Mouse (Mus musculus): ENCODE measurements around the gene Ppp2r2c. TPM values are rescaled to one million over a fixed set of nuclear protein-coding genes. Genes with fewer than 3 reads are reported as not detected.

The Ppp2r2c gene
- polyA plus RNA-seq, 1 experiment from 2014 or later, result 38.3 TPM

DNA sequence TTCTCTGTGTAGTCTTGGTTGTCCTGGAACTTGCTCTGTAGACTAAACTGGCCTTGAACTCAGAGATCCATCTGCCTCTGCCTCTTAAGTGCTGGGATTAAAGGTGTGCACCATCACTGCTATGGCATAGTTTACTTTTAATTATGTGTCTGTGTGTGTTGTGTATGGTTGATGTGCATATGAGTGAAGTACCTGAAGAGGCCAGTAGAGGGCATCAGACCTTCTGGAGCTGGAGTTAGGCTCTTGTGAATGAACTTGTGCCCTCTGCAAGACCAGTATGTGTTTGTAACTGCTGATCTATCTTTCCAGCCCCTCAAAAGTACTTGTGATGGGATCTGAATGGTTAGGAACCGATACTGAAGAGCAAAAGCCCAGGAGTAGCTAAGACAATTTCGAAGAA lies 7.2 kb upstream of the Ppp2r2c start:
- H3K4me3 ChIP-seq (replicated peaks; ENCODE audit: low read depth, low read length), result no peak overlapping the region
- no peak overlapping the region for H3K9ac ChIP-seq (replicated peaks; ENCODE audit: low read length)
- H3K4me1 ChIP-seq (ENCODE audit: control insufficient read depth, insufficient read depth, low read length), result no peaks in the 10 kb centered on the region
- ATAC-seq (ENCODE audit: low FRiP score, low TSS enrichment) (no peak), DNase-seq (no peak)
- no peak overlapping the region for H3K27ac ChIP-seq (replicated peaks; ENCODE audit: low read depth, low read length)
- H3K27me3 ChIP-seq (ENCODE audit: control insufficient read depth, insufficient read depth, low read length), result peaks cover 9% of the 10 kb centered on the region
- H3K4me2 ChIP-seq (ENCODE audit: low read length), result no peak overlapping the region
- no peaks in the 10 kb centered on the region for H3K9me3 ChIP-seq (ENCODE audit: control insufficient read depth, low read length)
- no peaks in the 10 kb centered on the region for H3K36me3 ChIP-seq (ENCODE audit: control insufficient read depth, insufficient read depth, low read length)
- WGBS, result 83% methylated on average over 2 of the region's 2 CpGs

DNA sequence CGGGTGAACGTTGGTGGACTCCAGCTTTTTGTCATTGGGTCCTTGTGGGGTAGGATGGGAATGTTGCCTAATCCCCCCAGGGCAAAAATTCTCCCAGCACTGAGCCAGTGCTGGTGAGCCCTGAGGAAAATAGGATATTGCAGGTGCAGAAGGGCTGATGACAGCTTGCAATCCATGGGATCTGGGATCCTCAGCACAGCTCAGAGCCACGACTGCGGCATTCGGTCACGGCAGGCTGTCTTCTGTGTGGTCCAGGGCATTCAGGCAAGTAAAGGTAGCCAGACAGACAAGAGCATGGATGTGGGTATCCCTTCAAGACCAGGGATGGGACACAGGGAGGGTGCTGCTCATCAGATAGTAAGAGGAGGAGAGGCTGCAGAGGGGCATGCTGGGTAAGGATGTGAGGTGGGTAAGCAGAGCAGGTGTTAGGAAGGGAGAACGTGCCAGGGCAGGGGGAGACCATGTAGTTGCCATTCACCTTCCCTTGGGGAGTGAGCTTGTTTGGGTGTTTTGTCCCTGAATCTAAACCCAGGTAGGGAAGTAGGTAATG lies 1.5 kb upstream of the Ppp2r2c start:
- Histone ChIP-seq H3K27me3 (ENCODE audit: control insufficient read depth, insufficient read depth, low read length) (peaks cover 64% of the 10 kb centered on the region), H3K27ac (replicated peaks; ENCODE audit: low read depth, low read length) (no peak overlapping the region), H3K4me1 (ENCODE audit: control insufficient read depth, insufficient read depth, low read length) (no peaks in the 10 kb centered on the region), H3K9me3 (ENCODE audit: control insufficient read depth, low read length) (no peaks in the 10 kb centered on the region), H3K4me3 (replicated peaks; ENCODE audit: low read depth, low read length) (no peak overlapping the region), H3K4me2 (ENCODE audit: low read length) (no peak overlapping the region), H3K36me3 (ENCODE audit: control insufficient read depth, insufficient read depth, low read length) (no peaks in the 10 kb centered on the region), H3K9ac (replicated peaks; ENCODE audit: low read length) (no peak overlapping the region)
- WGBS, result 63% methylated on average over 7 of the region's 7 CpGs
- ATAC-seq (ENCODE audit: low FRiP score, low TSS enrichment), result no peak
- DNase-seq, result no peak

DNA sequence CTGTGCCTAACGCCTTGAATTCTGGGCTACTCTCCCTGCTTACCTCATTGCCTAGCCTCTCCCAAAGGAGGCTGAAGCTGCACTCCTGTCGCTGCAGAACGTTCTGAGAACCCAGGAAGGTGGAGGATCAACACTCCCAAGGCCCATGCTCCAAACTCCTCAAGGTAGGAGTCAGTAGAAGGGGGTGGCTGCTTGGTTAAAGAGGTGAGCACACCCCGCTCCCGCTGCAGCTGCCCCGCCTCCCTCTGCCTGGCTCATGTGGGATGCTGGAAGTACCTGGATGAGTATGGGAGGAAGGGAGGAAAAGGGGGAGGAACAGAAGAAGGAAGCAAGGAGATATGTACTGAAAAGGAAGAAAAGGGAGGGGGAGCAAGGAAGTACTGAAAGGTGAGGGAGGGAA lies 752 bp upstream of the Ppp2r2c start:
- Histone ChIP-seq H3K9me3 (ENCODE audit: control insufficient read depth, low read length) (no peaks in the 10 kb centered on the region), H3K36me3 (ENCODE audit: control insufficient read depth, insufficient read depth, low read length) (no peaks in the 10 kb centered on the region), H3K9ac (replicated peaks; ENCODE audit: low read length) (peak overlapping the region; percentile 69; the same call in 1 of the 2 replicates), H3K4me3 (replicated peaks; ENCODE audit: low read depth, low read length) (peak overlapping the region; percentile 52), H3K27me3 (ENCODE audit: control insufficient read depth, insufficient read depth, low read length) (peaks cover 64% of the 10 kb centered on the region), H3K4me2 (ENCODE audit: low read length) (peak overlapping the region; percentile 66), H3K27ac (replicated peaks; ENCODE audit: low read depth, low read length) (no peak overlapping the region), H3K4me1 (ENCODE audit: control insufficient read depth, insufficient read depth, low read length) (no peaks in the 10 kb centered on the region)
- DNase-seq (no peak), ATAC-seq (ENCODE audit: low FRiP score, low TSS enrichment) (no peak)
- 4% methylated on average over 6 of the region's 6 CpGs for WGBS

DNA sequence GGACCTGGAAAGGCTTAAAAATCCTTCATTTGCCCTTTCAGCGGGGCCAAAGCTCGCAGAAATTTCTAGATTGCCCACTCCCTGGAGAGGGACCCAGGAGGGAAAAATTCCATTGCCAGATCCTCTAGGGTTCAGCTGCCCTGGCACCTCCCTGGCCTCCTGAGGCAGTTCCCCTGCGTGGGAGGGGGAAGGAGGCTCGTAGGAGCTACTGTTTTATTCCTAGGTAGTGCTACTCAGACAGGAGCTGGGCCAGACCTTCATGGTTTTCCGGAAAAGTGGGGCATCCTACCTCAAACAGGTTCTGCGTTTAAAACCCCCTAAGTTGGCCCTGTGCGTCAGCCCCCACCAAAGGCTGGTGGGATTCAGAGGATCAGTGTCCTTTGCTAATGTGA lies 869 bp downstream of the Ppp2r2c start:
- 0 out of 2 replicates have a peak, but pooled peaks have one; percentile 9 for ATAC-seq (ENCODE audit: low FRiP score, low TSS enrichment)
- H3K27me3 ChIP-seq (ENCODE audit: control insufficient read depth, insufficient read depth, low read length), result peaks cover 64% of the 10 kb centered on the region
- H3K27ac ChIP-seq (replicated peaks; ENCODE audit: low read depth, low read length), result peak overlapping the region; percentile 65

DNA sequence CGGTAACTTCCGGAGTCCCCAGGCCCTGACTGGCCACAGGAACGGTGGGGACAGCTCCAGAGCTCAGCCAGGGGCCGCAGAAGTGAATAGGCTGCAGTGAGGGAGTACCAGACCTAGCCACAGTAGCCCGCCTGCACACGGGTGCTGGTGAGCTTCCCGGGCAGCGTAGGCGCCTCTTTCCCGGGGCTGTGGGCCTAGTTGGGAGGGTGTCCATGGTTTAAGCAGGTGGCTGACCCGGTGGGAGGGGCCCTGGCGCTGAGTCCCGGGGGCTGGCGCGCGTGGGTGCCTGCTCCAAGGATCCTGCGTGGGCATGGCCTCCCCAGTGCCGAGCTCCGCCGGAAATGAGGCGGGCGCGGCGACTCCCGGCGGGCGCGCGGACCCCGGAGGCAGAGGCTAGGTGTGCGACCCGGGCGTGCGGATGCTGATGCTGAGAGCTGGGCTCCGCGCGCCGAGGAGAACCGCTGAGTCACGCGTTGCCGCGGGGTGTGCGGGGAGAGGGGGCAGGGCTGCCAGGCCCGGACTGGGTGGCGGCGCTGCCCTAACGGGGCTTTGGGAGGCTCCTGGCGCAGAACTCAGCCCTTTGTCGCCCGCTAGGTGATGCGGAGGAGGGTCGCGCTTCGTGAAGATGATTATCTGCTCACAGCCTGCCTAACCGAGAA lies 1.4 kb downstream of the Ppp2r2c start:
- DNase-seq, result peak; percentile 75

More for the DNA sequence above, 869 bp downstream of the Ppp2r2c start:
- DNase-seq, result peak; percentile 47
- H3K9ac ChIP-seq (replicated peaks; ENCODE audit: low read length), result peak overlapping the region; percentile 69
- no peaks in the 10 kb centered on the region for H3K9me3 ChIP-seq (ENCODE audit: control insufficient read depth, low read length)
- H3K4me1 ChIP-seq (ENCODE audit: control insufficient read depth, insufficient read depth, low read length), result no peaks in the 10 kb centered on the region
- 2% methylated on average over 7 of the region's 7 CpGs for WGBS
- H3K4me2 ChIP-seq (ENCODE audit: low read length), result peak overlapping the region; percentile 66
- H3K4me3 ChIP-seq (replicated peaks; ENCODE audit: low read depth, low read length), result peak overlapping the region; percentile 52
- H3K36me3 ChIP-seq (ENCODE audit: control insufficient read depth, insufficient read depth, low read length), result no peaks in the 10 kb centered on the region

DNA sequence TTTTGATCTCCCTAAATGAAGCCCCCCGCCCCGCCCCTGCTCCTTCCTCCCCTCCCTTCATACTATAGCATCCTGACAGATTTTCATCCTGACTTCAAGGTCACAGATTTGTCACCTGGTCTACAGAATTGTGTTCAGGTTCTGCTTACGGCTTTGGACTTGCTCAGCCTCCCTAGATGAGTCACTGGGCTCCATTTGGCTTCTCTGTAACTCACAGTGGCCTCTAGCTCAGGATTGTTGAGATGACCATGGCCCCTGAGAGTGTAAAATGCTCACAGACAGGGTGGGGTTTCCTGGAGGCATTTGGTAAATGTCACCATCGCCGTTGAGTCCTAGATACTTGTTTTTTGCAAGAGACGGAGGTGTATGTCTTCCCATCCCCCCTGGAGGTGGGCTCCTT lies 2.6 kb downstream of the Ppp2r2c start:
- no peaks in the 10 kb centered on the region for H3K9me3 ChIP-seq (ENCODE audit: control insufficient read depth, low read length)
- no peak overlapping the region for H3K9ac ChIP-seq (replicated peaks; ENCODE audit: low read length)
- ATAC-seq (ENCODE audit: low FRiP score, low TSS enrichment) (no peak), DNase-seq (no peak)
- 90% methylated on average over 6 of the region's 6 CpGs for WGBS
- H3K36me3 ChIP-seq (ENCODE audit: control insufficient read depth, insufficient read depth, low read length), result no peaks in the 10 kb centered on the region
- no peak overlapping the region for H3K27ac ChIP-seq (replicated peaks; ENCODE audit: low read depth, low read length)
- no peak overlapping the region for H3K4me2 ChIP-seq (ENCODE audit: low read length)
- H3K4me3 ChIP-seq (replicated peaks; ENCODE audit: low read depth, low read length), result no peak overlapping the region
- H3K27me3 ChIP-seq (ENCODE audit: control insufficient read depth, insufficient read depth, low read length), result peaks cover 57% of the 10 kb centered on the region
- H3K4me1 ChIP-seq (ENCODE audit: control insufficient read depth, insufficient read depth, low read length), result no peaks in the 10 kb centered on the region

More for the DNA sequence above, 1.4 kb downstream of the Ppp2r2c start:
- Histone ChIP-seq H3K9ac (replicated peaks; ENCODE audit: low read length) (peak overlapping the region; percentile 69), H3K36me3 (ENCODE audit: control insufficient read depth, insufficient read depth, low read length) (no peaks in the 10 kb centered on the region), H3K27ac (replicated peaks; ENCODE audit: low read depth, low read length) (peak overlapping the region; percentile 65), H3K4me2 (ENCODE audit: low read length) (peak overlapping the region; percentile 66), H3K4me3 (replicated peaks; ENCODE audit: low read depth, low read length) (peak overlapping the region; percentile 52), H3K27me3 (ENCODE audit: control insufficient read depth, insufficient read depth, low read length) (peaks cover 64% of the 10 kb centered on the region), H3K9me3 (ENCODE audit: control insufficient read depth, low read length) (no peaks in the 10 kb centered on the region), H3K4me1 (ENCODE audit: control insufficient read depth, insufficient read depth, low read length) (no peaks in the 10 kb centered on the region)
- ATAC-seq (ENCODE audit: low FRiP score, low TSS enrichment), result peak; percentile 53
- under 1% methylated on average over 56 of the region's 56 CpGs for WGBS

DNA sequence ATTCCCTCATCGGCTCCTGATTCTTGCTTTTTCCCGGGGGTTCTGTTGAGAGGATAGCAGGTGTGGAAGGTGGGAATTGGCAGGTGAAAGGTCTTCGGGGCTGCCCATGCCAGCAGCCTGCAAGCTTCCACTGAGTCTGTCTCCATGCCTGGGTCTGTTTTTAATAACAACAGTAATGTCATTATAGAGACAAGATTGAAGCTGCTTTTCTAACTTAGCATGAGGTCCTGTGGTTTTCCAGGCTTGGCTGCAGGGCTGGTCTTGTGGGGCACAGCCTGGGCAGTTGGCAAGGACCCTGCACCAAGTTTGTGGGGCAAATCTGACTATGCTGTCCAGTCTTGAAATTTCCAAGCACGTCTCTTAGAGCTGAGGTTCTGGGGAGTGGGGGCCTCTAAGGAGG lies 7.6 kb downstream of the Ppp2r2c start:
- no peak for ATAC-seq (ENCODE audit: low FRiP score, low TSS enrichment)
- Histone ChIP-seq H3K9ac (replicated peaks; ENCODE audit: low read length) (no peak overlapping the region), H3K9me3 (ENCODE audit: control insufficient read depth, low read length) (no peaks in the 10 kb centered on the region), H3K27me3 (ENCODE audit: control insufficient read depth, insufficient read depth, low read length) (peaks cover 9% of the 10 kb centered on the region), H3K4me1 (ENCODE audit: control insufficient read depth, insufficient read depth, low read length) (no peaks in the 10 kb centered on the region), H3K36me3 (ENCODE audit: control insufficient read depth, insufficient read depth, low read length) (no peaks in the 10 kb centered on the region), H3K27ac (replicated peaks; ENCODE audit: low read depth, low read length) (no peak overlapping the region), H3K4me3 (replicated peaks; ENCODE audit: low read depth, low read length) (no peak overlapping the region), H3K4me2 (ENCODE audit: low read length) (no peak overlapping the region)
- 87% methylated on average over 4 of the region's 4 CpGs for WGBS
- DNase-seq, result no peak

DNA sequence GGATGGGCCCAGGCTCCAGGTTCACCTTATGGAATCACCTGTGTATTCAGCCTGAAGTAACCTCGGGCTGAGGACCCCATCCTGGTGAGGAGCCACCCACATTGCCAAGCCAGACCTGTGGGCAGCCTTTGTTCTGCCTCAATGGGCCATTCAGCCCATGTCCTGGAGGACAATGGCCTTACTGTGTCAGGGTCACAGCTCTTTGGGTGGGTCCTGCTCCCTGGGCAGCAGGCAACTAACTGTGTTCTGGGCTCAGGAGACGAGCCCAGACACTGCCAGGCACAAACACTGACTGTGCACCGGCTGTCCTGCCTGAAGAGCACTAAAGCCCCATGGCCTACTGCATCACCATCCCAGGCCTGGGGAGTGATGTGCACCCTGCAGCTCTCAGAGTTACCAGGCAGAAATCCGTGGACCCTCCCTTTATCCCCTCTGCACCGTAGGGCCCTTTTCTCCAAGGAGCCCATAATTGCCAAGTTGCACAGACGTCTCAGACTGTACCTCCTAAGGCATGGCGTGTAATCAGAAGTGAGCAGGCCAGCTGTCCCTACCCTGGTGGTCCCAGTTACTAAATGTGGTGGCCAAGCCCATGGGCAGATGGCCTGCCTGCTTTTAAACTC lies 8.6 kb downstream of the Ppp2r2c start:
- Histone ChIP-seq H3K4me2 (ENCODE audit: low read length) (no peak overlapping the region), H3K27ac (replicated peaks; ENCODE audit: low read depth, low read length) (no peak overlapping the region), H3K4me1 (ENCODE audit: control insufficient read depth, insufficient read depth, low read length) (no peaks in the 10 kb centered on the region), H3K9ac (replicated peaks; ENCODE audit: low read length) (no peak overlapping the region), H3K36me3 (ENCODE audit: control insufficient read depth, insufficient read depth, low read length) (no peaks in the 10 kb centered on the region), H3K9me3 (ENCODE audit: control insufficient read depth, low read length) (no peaks in the 10 kb centered on the region), H3K27me3 (ENCODE audit: control insufficient read depth, insufficient read depth, low read length) (no peaks in the 10 kb centered on the region), H3K4me3 (replicated peaks; ENCODE audit: low read depth, low read length) (no peak overlapping the region)
- ATAC-seq (ENCODE audit: low FRiP score, low TSS enrichment) (no peak), DNase-seq (no peak)
- 30% methylated on average over 7 of the region's 7 CpGs for WGBS

DNA sequence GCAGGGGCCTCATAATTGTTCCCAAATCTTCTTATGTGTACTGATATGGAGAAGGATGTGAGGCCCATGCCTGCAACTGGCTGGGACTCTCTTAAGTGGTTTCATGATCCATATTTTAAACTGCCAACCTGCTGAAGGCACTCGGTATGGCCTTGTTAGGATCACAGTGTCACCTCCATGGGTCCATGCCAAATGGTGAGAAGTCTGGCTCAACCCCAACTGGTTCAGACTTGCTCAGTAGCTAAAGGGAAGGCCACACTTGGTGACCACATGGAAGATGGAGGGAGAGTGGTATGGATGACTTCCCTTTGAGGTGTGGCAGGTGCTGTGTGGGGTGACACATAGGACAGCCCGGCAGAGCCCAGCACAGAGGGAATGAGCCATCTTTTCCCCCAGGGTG lies 9.3 kb downstream of the Ppp2r2c start:
- no peaks in the 10 kb centered on the region for H3K27me3 ChIP-seq (ENCODE audit: control insufficient read depth, insufficient read depth, low read length)
- H3K4me3 ChIP-seq (replicated peaks; ENCODE audit: low read depth, low read length), result no peak overlapping the region
- no peak for ATAC-seq (ENCODE audit: low FRiP score, low TSS enrichment)
- no peak overlapping the region for H3K4me2 ChIP-seq (ENCODE audit: low read length)
- WGBS, result 99% methylated on average over 2 of the region's 2 CpGs
- H3K27ac ChIP-seq (replicated peaks; ENCODE audit: low read depth, low read length), result no peak overlapping the region
- DNase-seq, result no peak
- H3K4me1 ChIP-seq (ENCODE audit: control insufficient read depth, insufficient read depth, low read length), result no peaks in the 10 kb centered on the region
- no peaks in the 10 kb centered on the region for H3K9me3 ChIP-seq (ENCODE audit: control insufficient read depth, low read length)
- no peak overlapping the region for H3K9ac ChIP-seq (replicated peaks; ENCODE audit: low read length)
- H3K36me3 ChIP-seq (ENCODE audit: control insufficient read depth, insufficient read depth, low read length), result no peaks in the 10 kb centered on the region
